Mouse (Mus musculus): Measurements from ENCODE around the gene Hepacam2.
"Not testable (repeated sequence)": the region's sequence is repeated elsewhere in the genome, so short reads cannot be mapped to it uniquely, and the experiment has no call there.

Gene Hepacam2

GRCm38 (mm10) chr6:3498162-3498848 is at the start of gene Hepacam2, which contains the start of gene Vps50:
TSS of gene Hepacam2 (minus strand) at chr6:3498298.
TSS of gene Vps50 (plus strand) at chr6:3498382.
- peak; percentile 86 for DNase-seq (ENCODE audit: extremely low spot score)

GRCm38 (mm10) chr6:3544970-3545369 is 46.9 kb upstream of the Hepacam2 start:
- no peak for DNase-seq (ENCODE audit: extremely low spot score)

- no peak for DNase-seq (ENCODE audit: extremely low spot score)
These were observed 45.8 kb upstream of the Hepacam2 start for GRCm38 (mm10) chr6:3543862-3544261.

GRCm38 (mm10) chr6:3539470-3539869 is 41.4 kb upstream of the Hepacam2 start:
- DNase-seq (ENCODE audit: extremely low spot score), result no peak

- no peak for DNase-seq (ENCODE audit: extremely low spot score)
These were observed 38.0 kb upstream of the Hepacam2 start for GRCm38 (mm10) chr6:3536048-3536447.

- DNase-seq (ENCODE audit: extremely low spot score), result peak; percentile 9
These were observed 33.3 kb upstream of the Hepacam2 start for GRCm38 (mm10) chr6:3531445-3531844.

GRCm38 (mm10) chr6:3528198-3528597 is 30.1 kb upstream of the Hepacam2 start:
- DNase-seq (ENCODE audit: extremely low spot score), result no peak

GRCm38 (mm10) chr6:3512611-3513010 is 14.5 kb upstream of the Hepacam2 start:
- DNase-seq (ENCODE audit: extremely low spot score), result no peak

GRCm38 (mm10) chr6:3511612-3512011 is 13.5 kb upstream of the Hepacam2 start:
- DNase-seq (ENCODE audit: extremely low spot score), result peak; percentile 28

- no peak for DNase-seq (ENCODE audit: extremely low spot score)
These were observed 13.0 kb upstream of the Hepacam2 start for GRCm38 (mm10) chr6:3511116-3511515.

GRCm38 (mm10) chr6:3509782-3510181 is 11.7 kb upstream of the Hepacam2 start:
- peak; percentile 46 for DNase-seq (ENCODE audit: extremely low spot score)

- DNase-seq (ENCODE audit: extremely low spot score), result not testable (repeated sequence)
These were observed 10.1 kb upstream of the Hepacam2 start for GRCm38 (mm10) chr6:3508151-3508550.

- no peak for DNase-seq (ENCODE audit: extremely low spot score)
These were observed 9.0 kb upstream of the Hepacam2 start for GRCm38 (mm10) chr6:3507078-3507477.

GRCm38 (mm10) chr6:3505289-3505688 is 7.2 kb upstream of the Hepacam2 start:
- DNase-seq (ENCODE audit: extremely low spot score), result no peak

GRCm38 (mm10) chr6:3500286-3500685 is 2.2 kb upstream of the Hepacam2 start:
- no peak for DNase-seq (ENCODE audit: extremely low spot score)

GRCm38 (mm10) chr6:3496210-3496609 is 1.9 kb downstream of the Hepacam2 start:
- DNase-seq (ENCODE audit: extremely low spot score), result peak; percentile 42

GRCm38 (mm10) chr6:3494285-3494684 is 3.8 kb downstream of the Hepacam2 start:
- no peak for DNase-seq (ENCODE audit: extremely low spot score)

GRCm38 (mm10) chr6:3487355-3487754 is 10.7 kb downstream of the Hepacam2 start:
- DNase-seq (ENCODE audit: extremely low spot score), result no peak

- DNase-seq (ENCODE audit: extremely low spot score), result no peak
These were observed 13.0 kb downstream of the Hepacam2 start for GRCm38 (mm10) chr6:3485133-3485532.

- DNase-seq (ENCODE audit: extremely low spot score), result no peak
These were observed 16.4 kb downstream of the Hepacam2 start for GRCm38 (mm10) chr6:3481705-3482104.

GRCm38 (mm10) chr6:3479853-3480252 is 18.2 kb downstream of the Hepacam2 start:
- DNase-seq (ENCODE audit: extremely low spot score), result no peak

GRCm38 (mm10) chr6:3476299-3476698 is 21.8 kb downstream of the Hepacam2 start:
- no peak for DNase-seq (ENCODE audit: extremely low spot score)

- DNase-seq (ENCODE audit: extremely low spot score), result no peak
These were observed 27.4 kb downstream of the Hepacam2 start for GRCm38 (mm10) chr6:3470706-3471105.

GRCm38 (mm10) chr6:3468627-3469026 is 29.5 kb downstream of the Hepacam2 start:
- DNase-seq (ENCODE audit: extremely low spot score), result no peak
